Mouse (Mus musculus) stomach, postnatal 0 days (tissue): ENCODE measurements around the gene H13.

Source experiments
- CTCF ChIP-seq: IDR thresholded peaks from 2 replicates; pipeline ENCODE4 v1.5.1; 2016; ENCODE audit warnings: antibody characterized with exemption, low read depth, mild to moderate bottlenecking, moderate library complexity
- EP300 ChIP-seq: optimal IDR thresholded peaks from 2 replicates; pipeline ENCODE3; 2016; ENCODE audit warnings: antibody characterized with exemption

DNA sequence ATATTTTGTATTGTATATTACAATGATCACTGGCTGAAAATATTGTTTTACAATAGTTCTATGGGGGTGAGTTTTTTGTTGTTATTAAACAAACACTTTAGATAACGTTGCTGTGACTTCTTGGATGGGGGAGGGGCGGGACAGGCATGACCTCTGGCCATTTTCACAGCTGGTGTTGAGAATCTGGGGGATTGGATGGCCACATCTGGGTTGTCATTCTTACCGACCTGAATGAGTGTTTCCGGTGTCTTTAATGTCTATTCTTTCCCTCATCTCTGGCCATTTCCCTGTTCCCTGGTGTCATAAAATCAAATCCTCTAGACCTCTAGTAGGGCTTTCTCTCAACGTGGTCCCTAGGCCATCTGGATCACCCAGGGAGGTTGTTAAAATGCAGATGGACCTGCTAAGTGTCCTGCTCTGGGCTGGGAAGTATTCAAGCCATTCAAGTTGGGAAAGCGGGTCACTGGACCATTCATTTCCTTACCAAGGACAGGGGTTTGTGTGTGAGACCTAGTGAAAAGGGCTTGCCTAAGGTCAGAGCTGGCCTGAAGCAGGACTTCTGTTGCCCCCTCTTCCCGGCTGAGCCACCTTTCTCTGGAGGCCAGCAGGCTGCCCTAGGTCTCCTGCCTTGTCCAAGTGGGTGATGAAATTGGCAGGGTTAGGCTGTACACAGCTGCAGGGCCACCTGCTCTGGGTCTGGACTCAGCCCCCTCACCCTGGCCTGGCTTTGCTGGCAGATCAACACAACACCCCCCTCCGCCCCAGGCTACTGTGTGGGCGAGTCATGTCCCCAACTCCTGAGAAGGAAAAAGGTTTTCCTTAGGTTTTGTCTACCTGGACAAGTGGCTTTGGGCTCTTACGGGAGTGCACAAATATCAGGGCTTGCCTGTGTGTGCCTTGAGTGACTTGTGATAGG is 68.3 kb downstream of the H13 start:
- TF ChIP-seq CTCF (no peak), EP300 (no peak)
